ENCODE assay signal across 8 mouse cellular contexts in genomic region chr7:120635821-120636220, GRCm38 (mm10). TPM values are rescaled to one million over a fixed set of nuclear protein-coding genes. Genes with fewer than 3 reads are reported as not detected.
DNase-seq lines count a peak whose midpoint lies in the region; ATAC-seq and TF ChIP-seq lines count a peak whose summit lies in the region.

No protein-coding gene starts in this region.

- H3ac ChIP-seq in C2C12 (ENCODE audit: control insufficient read depth, insufficient read length, low read depth), result peak overlapping the region; percentile 94

- ATAC-seq in embryonic facial prominence, embryonic 12.5 days (ENCODE audit: insufficient number of reproducible peaks, insufficient read depth, low FRiP score, low TSS enrichment), result no peak
- no peak for ATAC-seq in midbrain, embryonic 12.5 days (ENCODE audit: low FRiP score, low read depth)

- H3K4me3 ChIP-seq in C2C12 (ENCODE audit: insufficient read depth, poor library complexity, severe bottlenecking), result peak overlapping the region; percentile 72
- H3K4me3 ChIP-seq in embryonic facial prominence, embryonic 12.5 days, result peak overlapping the region; percentile 98
- peak overlapping the region; percentile 94 for H3K4me3 ChIP-seq in midbrain, embryonic 12.5 days

- TF ChIP-seq CTCF in C2C12 (IDR thresholded peaks at IDR 0.05; ENCODE audit: control insufficient read depth, insufficient read depth, insufficient read length), result no peak

- H3K27me3 ChIP-seq in C2C12 (ENCODE audit: control insufficient read depth, insufficient read depth, insufficient read length), result no peaks in the 10 kb centered on the region
- no peaks in the 10 kb centered on the region for H3K27me3 ChIP-seq in embryonic facial prominence, embryonic 12.5 days
- H3K27me3 ChIP-seq in midbrain, embryonic 12.5 days, result no peaks in the 10 kb centered on the region

- under 1% methylated on average over 11 of the region's 11 CpGs for WGBS in embryonic facial prominence, embryonic 12.5 days
- under 1% methylated on average over 11 of the region's 11 CpGs for WGBS in midbrain, embryonic 12.5 days

- H3K79me2 ChIP-seq in C2C12 (ENCODE audit: control insufficient read depth, insufficient read depth), result peaks cover 28% of the 10 kb centered on the region

- peaks cover 12% of the 10 kb centered on the region for H3K4me1 ChIP-seq in embryonic facial prominence, embryonic 12.5 days
- peaks cover 18% of the 10 kb centered on the region for H3K4me1 ChIP-seq in midbrain, embryonic 12.5 days

- peaks cover 28% of the 10 kb centered on the region for H3K36me3 ChIP-seq in C2C12 (ENCODE audit: control insufficient read depth, insufficient read depth)
- H3K36me3 ChIP-seq in embryonic facial prominence, embryonic 12.5 days, result peaks cover 27% of the 10 kb centered on the region
- H3K36me3 ChIP-seq in midbrain, embryonic 12.5 days, result peaks cover 25% of the 10 kb centered on the region

- peaks cover 22% of the 10 kb centered on the region for H3K79me3 ChIP-seq in C2C12 (ENCODE audit: low read depth)

- H3K9ac ChIP-seq in embryonic facial prominence, embryonic 12.5 days, result peak overlapping the region; percentile 91
- peak overlapping the region; percentile 92 for H3K9ac ChIP-seq in midbrain, embryonic 12.5 days (replicated peaks)

- H3K9me3 ChIP-seq in embryonic facial prominence, embryonic 12.5 days, result no peaks in the 10 kb centered on the region
- H3K9me3 ChIP-seq in midbrain, embryonic 12.5 days, result no peaks in the 10 kb centered on the region

- DNase-seq in adrenal gland, postnatal 10 days, result peak; percentile 13
- no peak for DNase-seq in adrenal gland, postnatal 14 days
- DNase-seq in hindlimb bud, embryonic 11.5 days (ENCODE audit: extremely low spot score, low read depth, low spot score), result peak; percentile 10
- no peak for DNase-seq in right cerebral cortex, postnatal 36 days (ENCODE audit: low spot score in 2 of 2)
- no peak for DNase-seq in layer of hippocampus, adult 9-10 months (ENCODE audit: low spot score)

- H3K4me2 ChIP-seq in embryonic facial prominence, embryonic 12.5 days (replicated peaks), result peak overlapping the region; percentile 71
- H3K4me2 ChIP-seq in midbrain, embryonic 12.5 days (replicated peaks), result peak overlapping the region; percentile 86

- H3K27ac ChIP-seq in embryonic facial prominence, embryonic 12.5 days, result no peak overlapping the region
- no peak overlapping the region for H3K27ac ChIP-seq in midbrain, embryonic 12.5 days (replicated peaks)

TF ChIP-seq in C2C12, 6 proteins besides CTCF, POLR2A, EP300 and RAD21:
- TF ChIP-seq FOSL1 (IDR thresholded peaks at IDR 0.05; ENCODE audit: insufficient read depth, low read length, poor library complexity, severe bottlenecking), result no peak
- no peak for TF ChIP-seq CEBPB (IDR thresholded peaks at IDR 0.05; ENCODE audit: low read depth)
- TF ChIP-seq MAX (IDR thresholded peaks at IDR 0.05), result no peak
- TF ChIP-seq MYOD1 (IDR thresholded peaks at IDR 0.05; ENCODE audit: control insufficient read depth, insufficient read length, low read depth), result no peak
- TF ChIP-seq MYOG (IDR thresholded peaks at IDR 0.05; ENCODE audit: control insufficient read depth, extremely low read depth, insufficient read length), result no peak
- no peak for TF ChIP-seq USF1 (IDR thresholded peaks at IDR 0.05; ENCODE audit: low read depth)
TF ChIP-seq in C2C12: peak in this region for 0.

RNA-seq across cellular contexts. Expression of gene Uqcrc2, which starts 0.8 kb away (rescaled TPM):
- 100 to 1,000 TPM; 743 to 828 TPM for total RNA-seq in adrenal gland, postnatal 10 days (2021)
- 610 and 618 TPM in 2 replicates for total RNA-seq in adrenal gland, postnatal 14 days (2021)
- 109 TPM for polyA plus RNA-seq in C2C12 (2012; fragmentation: generic; extraction: Trizol)
- polyA plus RNA-seq in embryonic facial prominence, embryonic 12.5 days (2016; fragmentation: Nextera tagmentation; extraction: Ambion mirVana), result 166 and 177 TPM in 2 replicates
- 169 and 175 TPM in 2 replicates for polyA plus RNA-seq in midbrain, embryonic 12.5 days (2016; fragmentation: Nextera tagmentation; extraction: Ambion mirVana)

RNA-seq across cellular contexts. Expression of gene Pdzd9, which starts 34.3 kb away (rescaled TPM):
- not detected for total RNA-seq in adrenal gland, postnatal 10 days (2021)
- total RNA-seq in adrenal gland, postnatal 14 days (2021), result not detected in 2 replicates
- 0.11 TPM for polyA plus RNA-seq in C2C12 (2012; fragmentation: generic; extraction: Trizol)
- polyA plus RNA-seq in embryonic facial prominence, embryonic 12.5 days (2016; fragmentation: Nextera tagmentation; extraction: Ambion mirVana), result 0.56 and 0.60 TPM in 2 replicates
- 0.28 and 0.33 TPM in 2 replicates for polyA plus RNA-seq in midbrain, embryonic 12.5 days (2016; fragmentation: Nextera tagmentation; extraction: Ambion mirVana)

RNA-seq across cellular contexts. Expression of gene Mosmo, which starts 41.6 kb away (rescaled TPM):
- 10 to 100 TPM; 30.3 to 31.4 TPM for total RNA-seq in adrenal gland, postnatal 10 days (2021)
- 35.8 and 44.3 TPM in 2 replicates for total RNA-seq in adrenal gland, postnatal 14 days (2021)
- 21.3 TPM for polyA plus RNA-seq in C2C12 (2012; fragmentation: generic; extraction: Trizol)
- polyA plus RNA-seq in embryonic facial prominence, embryonic 12.5 days (2016; fragmentation: Nextera tagmentation; extraction: Ambion mirVana), result 15.4 and 16.0 TPM in 2 replicates
- polyA plus RNA-seq in midbrain, embryonic 12.5 days (2016; fragmentation: Nextera tagmentation; extraction: Ambion mirVana), result 14.7 and 18.3 TPM in 2 replicates

Comparison
In these comparisons a context has a peak if more than half of its experiments do, and no peak if none do; other contexts are left out.
1. DNase-seq: peak in adrenal gland, postnatal 10 days (single experiment) and hindlimb bud, embryonic 11.5 days (single experiment); none in adrenal gland, postnatal 14 days (single experiment), right cerebral cortex, postnatal 36 days (0 of 2) and layer of hippocampus, adult 9-10 months (single experiment).
2. Peak in every context shown above with its lines, with median percentiles within 50 percentile points of each other: H3K4me3 ChIP-seq.